Mouse (Mus musculus) ovary, postnatal 36 days (tissue): ENCODE data around the gene Kazn.

Experiments
- DNase-seq: peaks from one replicate; pipeline ENCODE4 v3.0.0; 2022; ENCODE audit warnings: low spot score, mixed read lengths

Gene Kazn

DNA sequence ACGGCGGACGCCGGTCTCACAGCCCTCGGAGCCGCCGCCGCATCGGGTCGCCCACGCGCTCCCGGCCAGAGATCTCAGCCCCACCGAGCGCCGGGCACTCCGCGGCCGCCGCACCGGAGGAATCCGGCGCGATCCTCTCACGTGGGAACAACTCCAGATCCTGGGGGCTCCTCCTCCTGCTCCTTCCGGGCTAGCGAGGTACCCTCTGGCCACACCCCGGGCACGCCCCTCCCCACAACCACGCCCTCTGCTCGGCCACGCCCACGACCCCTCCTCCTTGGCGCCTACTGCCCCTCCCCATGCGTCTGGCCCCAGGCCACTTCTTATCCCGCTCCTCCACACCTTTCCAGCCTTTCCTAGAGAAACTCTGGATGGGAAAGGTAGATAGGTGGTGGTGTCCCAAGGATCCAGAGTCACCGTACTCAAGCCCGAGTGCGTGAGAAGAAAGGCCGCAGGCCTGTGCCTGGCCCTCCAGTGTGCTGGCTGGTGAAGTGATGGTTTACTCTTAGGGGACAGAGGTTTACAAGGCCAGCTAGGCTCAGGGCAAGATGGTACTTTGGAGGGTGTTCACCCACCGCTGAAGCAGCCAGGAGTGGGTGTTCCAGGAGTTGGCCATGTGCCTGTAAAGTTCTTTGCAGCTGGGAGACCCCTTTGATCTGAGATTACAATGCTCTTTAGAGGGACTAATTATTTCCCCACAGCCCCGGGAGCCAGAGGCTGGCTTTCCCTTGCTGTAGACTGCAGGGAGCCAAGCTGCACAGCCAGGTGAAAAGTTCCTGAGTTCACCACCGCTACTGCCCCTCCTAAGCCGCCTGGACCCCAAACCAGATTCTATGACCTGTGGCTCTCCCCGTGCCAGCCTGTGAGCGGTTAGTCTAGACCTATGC is at the start of gene Kazn:
Gene Kazn (minus strand): TSS at position 162 of the 887 bp plus-strand sequence.
- peak; percentile 92 for DNase-seq

- no peak for DNase-seq
Observed at GRCm38 (mm10) chr4:142285471-142285870, 46.3 kb upstream of the Kazn start.

DNA sequence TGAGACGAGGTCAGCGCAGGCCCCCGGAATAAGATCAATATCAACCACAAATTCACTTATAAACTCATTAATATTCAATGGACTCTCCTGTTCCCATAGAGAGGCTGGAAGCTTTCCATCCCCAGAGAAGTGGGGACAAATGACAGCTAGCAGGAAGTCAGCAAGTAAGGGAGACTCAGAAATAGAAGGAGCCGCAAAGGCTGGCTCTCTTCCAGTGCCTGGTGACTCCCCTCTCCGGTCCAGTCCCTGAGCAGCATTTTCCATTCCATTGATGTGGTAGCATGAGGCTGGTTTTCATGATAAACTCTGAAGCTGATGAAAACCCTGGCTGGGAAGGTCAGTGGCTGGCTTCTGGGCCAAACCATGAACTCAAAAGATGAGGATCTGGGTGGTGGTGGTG is 44.7 kb upstream of the Kazn start:
- no peak for DNase-seq

GRCm38 (mm10) chr4:142278197-142278575 is 39.0 kb upstream of the Kazn start:
- no peak for DNase-seq

DNA sequence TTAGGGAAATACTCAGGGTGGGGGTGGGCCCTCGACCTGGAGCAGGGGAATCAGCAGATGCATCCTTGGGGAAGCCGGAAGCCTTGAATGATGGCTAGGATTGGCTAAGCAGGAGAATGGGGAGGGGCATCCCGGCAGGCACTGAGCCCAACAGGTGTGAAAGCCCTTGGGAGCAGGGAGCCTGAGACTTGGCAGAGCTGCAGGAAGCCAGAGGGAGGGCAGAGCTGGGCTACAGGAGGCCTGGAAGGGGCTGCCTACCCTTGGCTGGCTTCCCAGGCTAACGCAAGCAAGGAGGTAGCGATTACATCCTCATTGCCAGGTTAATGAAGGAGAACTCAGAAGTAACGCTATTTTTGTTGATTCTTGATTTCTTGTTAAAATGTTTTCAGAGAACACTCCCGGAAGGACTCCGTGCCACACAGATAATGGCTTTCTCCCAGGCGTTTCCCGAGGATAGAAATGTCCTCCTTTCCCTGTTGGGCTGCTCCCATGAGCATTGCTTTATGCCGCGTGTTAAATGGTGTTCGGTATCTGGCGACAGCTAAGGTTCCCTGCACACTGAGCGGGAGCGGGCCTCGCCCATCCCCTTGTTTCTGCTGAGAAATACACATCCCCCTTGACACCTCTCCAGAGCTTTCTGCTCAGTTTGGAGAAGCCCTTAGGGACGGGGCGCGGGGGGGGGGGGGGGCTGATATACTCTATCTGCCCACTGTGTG is 38.4 kb upstream of the Kazn start:
- peak; percentile 46 for DNase-seq

DNA sequence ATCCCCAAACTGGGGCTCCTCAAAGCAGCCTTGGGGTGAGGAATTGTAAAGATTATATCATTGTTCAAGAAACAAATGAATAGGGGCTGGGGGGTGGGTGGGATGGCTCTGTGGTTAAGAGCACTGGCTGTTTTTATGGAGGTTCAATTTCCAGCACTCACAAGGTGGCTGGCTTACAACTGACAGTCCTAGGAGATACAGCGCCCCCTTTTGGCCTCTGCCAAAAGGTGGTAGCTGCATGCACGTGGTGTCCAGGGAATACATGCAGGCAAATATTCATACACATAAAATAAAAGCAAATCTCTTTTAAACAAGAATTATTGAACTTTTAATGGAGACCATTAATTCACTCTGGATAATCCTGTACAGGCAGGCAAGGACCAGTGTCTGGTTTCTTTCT is 36.0 kb upstream of the Kazn start:
- DNase-seq = no peak

DNA sequence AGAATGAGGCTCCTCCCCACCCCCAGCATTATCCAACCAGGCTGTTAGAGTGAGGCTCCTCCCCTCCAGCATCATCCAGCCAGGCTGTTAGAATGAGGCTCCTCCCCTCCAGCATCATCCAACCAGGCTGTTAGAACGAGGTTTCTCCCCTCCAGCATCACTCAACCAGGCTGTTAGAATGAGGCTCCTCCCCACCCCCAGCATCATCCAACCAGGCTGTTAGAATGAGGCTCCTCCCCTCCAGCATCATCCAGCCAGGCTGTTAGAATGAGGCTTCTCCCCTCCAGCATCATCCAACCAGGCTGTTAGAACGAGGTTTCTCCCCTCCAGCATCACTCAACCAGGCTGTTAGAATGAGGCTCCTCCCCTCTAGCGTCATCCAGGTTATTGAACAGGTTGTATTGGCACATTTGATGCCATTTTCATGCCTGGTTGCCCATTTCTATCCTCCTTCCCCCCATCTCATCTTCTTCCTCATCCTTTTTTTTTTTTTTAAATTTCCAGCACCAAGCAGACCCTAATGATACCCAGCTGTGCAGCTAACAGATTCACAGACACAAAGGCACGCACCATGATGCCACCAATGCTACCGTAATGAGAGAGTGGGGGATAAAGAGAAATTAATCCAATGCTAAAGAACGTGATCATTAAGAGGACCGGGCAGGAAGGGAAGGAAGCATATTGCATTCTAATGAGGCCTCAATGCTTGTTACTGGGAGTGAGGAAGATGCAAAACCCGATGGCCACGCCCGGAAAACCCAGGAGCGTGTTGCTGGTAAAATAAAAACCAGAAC is 35.4 kb upstream of the Kazn start:
- DNase-seq = no peak

GRCm38 (mm10) chr4:142271506-142271905 is 32.3 kb upstream of the Kazn start:
- DNase-seq = no peak

- DNase-seq = no peak
Observed at GRCm38 (mm10) chr4:142267832-142268231, 28.6 kb upstream of the Kazn start.

GRCm38 (mm10) chr4:142267348-142267819 is 28.2 kb upstream of the Kazn start:
- DNase-seq = no peak

DNA sequence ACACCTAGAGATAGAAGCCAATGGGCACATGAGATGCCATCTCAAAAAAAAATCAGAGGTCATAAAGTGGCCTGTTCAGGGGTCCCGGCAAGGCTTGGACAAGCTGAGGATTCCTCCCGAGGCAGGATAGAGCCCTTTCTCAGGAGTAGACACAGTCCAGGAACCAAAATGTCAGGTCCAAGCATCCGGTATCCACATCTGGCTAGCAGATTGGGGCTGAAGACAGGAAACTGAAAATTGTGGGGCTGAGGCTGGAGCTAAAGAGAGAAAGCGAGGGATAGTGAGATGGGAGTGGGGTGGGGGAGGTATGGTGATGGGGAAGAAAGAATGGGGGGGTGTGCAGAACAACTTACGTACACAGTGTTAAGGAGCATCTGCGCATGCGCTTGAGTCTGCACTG is 25.1 kb upstream of the Kazn start:
- no peak for DNase-seq

GRCm38 (mm10) chr4:142261725-142262124 is 22.5 kb upstream of the Kazn start:
- no peak for DNase-seq

- no peak for DNase-seq
Observed at GRCm38 (mm10) chr4:142258730-142259129, 19.5 kb upstream of the Kazn start.

DNA sequence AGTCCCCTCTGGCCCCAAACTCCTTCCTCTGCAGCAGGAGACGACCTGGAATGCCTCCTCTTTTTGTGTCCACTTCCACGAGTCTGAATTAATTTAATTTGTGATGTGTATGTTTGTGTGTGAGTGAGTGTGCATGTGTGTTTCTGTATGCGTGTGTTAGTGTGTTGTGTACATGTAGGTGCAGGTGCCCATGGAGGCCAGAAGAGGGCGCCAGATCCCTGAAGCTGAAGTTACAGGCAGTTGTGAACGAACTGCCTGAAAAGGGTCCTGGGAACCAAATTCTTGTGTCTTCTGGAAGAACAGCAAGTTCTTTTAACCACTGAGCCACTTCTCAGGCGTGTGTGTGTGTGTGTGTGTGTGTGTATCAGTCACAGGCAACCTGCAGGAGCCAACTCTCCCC is 14.9 kb upstream of the Kazn start:
- no peak for DNase-seq

GRCm38 (mm10) chr4:142251471-142252354 is 12.5 kb upstream of the Kazn start:
- DNase-seq = no peak

DNA sequence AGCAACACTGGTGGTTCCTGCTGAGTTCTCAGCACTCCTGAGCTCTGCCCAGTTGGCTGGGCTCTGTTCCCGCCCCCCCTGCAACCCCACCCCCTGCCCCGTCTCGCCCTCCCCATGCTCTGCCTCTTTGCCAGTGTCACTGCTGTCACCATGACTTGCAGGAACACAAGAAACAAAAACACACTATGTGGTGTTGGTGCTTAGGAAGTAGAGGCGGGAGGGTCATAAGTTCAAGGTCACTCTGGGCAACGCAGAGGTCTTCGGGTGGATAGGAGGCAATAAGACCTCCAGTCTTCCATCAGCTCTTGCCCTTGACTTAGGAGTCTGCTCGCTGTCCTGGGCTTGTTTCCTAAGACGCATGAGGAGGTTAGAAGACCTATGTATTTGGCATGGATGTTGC is 10.9 kb upstream of the Kazn start:
- DNase-seq = no peak

DNA sequence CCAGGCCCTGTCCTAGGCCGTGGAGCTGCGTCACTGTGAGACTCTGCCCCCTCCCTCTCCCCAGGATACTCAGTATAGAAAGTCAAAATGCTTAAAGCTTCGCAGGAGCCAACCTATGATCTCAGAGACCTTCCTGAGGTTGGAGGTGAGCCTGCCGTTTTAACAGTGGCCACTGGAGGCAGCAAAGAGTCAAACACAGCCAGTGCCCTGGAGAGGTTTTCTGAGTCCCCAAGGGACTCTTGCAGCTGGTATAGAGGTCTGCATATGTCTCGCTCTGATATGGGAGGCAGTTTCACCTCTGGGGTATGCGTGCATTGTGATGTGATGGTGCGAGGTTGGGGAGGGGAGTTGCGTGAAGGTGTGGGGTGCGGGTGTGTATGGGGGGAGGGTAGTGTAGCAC is 10.2 kb upstream of the Kazn start:
- DNase-seq = peak; percentile 51

GRCm38 (mm10) chr4:142248426-142248825 is 9.2 kb upstream of the Kazn start:
- DNase-seq = peak; percentile 73

DNA sequence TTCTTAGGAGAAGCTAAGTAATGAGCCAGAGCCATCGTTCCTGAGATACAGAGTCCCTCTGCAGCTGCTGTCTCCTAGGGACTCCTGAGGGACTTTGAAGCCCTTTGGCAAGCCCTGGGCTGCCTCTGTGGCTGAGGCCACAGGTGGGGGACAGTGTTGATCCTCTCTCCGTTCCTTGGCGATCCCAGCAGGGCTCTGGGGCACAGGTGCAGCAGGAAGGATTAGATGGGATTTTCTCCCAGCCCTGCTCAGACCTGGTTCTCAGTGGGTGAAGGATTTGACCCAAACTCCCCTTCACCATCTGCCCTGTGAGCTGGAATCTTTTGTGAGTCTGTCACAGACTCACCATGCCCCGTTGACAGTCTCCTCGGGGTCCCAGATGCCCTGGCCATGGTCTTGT is 7.5 kb upstream of the Kazn start:
- DNase-seq = no peak

DNA sequence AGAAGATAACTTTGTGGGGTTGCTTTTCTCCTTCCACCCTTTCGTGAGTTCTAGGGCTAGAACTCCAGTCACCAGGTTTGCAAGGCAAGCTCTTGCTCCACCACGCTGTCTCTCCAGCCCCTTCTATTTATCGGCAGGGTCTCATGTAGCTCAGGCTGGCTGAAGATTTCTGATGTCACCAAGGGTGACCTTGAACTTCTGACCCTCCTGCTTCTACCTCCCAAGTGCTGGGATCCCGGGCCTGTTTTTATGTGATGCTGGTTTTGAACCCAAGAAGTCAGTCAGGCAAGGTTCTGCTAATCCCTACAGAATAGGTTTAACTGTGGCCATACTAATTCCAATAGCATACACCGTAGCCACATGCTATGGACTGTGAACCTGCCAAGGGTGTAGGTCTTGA is 5.4 kb upstream of the Kazn start:
- DNase-seq = no peak

DNA sequence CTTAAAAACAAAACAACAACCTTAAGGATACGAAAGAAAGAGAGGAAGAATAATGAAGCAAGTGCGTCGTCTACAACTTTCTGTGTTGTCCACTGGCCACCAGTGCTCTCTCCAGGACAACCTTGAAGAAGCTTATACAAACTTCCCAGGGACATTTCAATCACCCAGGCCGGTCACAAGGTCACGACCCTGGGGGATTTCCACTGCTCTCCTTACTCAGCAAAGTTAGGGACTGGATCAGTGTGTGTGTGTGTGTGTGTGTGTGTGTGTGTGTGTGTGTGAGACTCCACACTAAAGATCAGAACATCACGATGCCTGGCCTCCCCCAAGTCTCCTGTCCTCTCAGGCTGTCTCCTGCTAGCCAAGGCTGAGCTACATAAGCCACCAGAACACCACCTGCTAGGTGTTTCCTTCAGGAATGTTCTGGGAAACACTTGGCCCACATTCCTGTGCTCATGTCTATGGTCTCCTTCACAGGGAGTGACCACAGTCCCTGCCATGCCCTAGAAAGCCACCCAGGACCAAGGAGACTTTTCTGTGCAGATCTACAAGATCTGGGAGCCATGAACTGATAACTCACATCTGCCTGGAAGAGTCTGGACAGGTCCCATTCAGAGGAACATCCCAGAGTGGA is 3.7 kb upstream of the Kazn start:
- DNase-seq = no peak
